Mouse (Mus musculus): ENCODE results near the gene Mis18bp1. TPM values are rescaled to one million over a fixed set of nuclear protein-coding genes. Genes with fewer than 3 reads are reported as not detected.
A peak's percentile ranks its signal among the peaks of the same experiment; 100 is the strongest.
"Not testable (repeated sequence)": the region's sequence is repeated elsewhere in the genome, so short reads cannot be mapped to it uniquely, and the experiment has no call there.

The Mis18bp1 gene
- total RNA-seq (2021), result under 1 TPM; 0.45 to 0.63 TPM

DNA sequence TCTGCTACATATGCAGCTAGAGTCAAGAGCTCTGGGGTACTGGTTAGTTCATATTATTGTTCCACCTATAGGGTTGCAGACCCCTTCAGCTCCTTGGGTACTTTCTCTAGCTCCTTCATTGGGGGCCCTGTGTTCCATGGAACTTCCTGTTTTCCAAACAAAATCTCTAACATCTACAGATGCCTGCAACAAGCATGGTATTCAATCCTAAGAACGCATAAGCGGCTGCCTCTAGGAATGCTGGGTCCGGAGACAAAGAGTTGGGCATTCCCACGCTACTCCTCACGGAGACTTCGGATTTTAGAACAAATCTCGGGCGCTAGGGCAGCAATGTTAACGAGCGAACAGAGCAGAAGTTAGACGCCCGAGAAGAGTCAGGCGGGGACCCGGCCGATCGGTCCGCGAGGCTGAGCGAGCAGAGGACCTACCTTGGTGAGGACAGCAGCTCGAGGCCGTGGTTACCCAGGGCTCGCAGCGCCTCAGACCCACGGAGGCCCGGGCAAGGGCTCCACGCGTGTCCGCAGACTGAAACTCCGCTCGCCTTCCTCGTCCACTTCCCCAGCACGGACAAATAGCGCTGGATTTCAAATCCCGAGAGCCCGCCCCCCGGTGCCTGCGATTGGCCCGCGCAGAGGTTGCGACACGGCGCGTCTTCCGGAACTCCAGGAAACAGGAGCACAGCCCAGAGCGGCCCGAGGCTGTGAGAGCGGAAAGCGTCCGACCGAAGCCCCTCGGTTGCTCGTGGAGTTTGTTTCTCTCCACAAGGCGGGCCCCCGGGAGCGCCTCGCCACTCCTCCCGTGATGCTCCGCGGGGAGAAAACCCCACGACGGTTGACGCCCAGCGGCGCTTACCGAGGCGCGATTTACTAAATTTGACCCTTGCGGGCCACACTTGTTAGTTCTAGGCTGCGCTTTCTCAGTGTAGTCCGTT, at the start of gene Mis18bp1:
Gene Mis18bp1 (minus strand): TSS at position 584 of the 931 bp plus-strand sequence.
- DNase-seq, result peak; percentile 90 to 93

GRCm38 (mm10) chr12:65216404-65216840, 44.0 kb upstream of the Mis18bp1 start:
- DNase-seq, result no peak

GRCm38 (mm10) chr12:65206431-65206830, 34.0 kb upstream of the Mis18bp1 start:
- no peak for DNase-seq

- DNase-seq, result no peak
Observed at GRCm38 (mm10) chr12:65201812-65202211, 29.4 kb upstream of the Mis18bp1 start.

GRCm38 (mm10) chr12:65194003-65194530, 21.7 kb upstream of the Mis18bp1 start:
- no peak for DNase-seq

DNA sequence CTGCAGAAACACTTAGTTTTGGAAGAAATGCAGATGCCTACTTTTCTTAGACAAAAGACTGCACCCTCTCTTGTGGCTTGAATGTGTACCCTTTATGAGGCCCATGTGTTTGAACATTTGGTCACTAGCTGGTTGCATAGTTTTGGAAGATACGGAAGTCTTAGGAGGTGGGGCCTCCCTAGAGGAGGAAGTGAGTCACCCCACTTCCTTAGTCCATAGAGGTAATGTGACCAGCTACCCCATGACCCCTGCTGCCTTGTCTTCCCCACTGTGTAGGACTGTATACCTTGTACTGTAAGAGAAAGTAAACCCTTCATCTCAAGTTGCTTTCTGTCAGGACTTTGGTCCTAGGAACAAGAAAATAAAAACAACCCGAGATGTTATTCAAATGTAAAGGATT, 16.8 kb upstream of the Mis18bp1 start:
- DNase-seq, result no peak

GRCm38 (mm10) chr12:65187365-65187764, 15.0 kb upstream of the Mis18bp1 start:
- no peak for DNase-seq

- DNase-seq, result no peak
Observed at GRCm38 (mm10) chr12:65173736-65174135, 1.3 kb upstream of the Mis18bp1 start.

- peak; percentile 30 for DNase-seq
Observed at GRCm38 (mm10) chr12:65172959-65173358, 555 bp upstream of the Mis18bp1 start.

- not testable (repeated sequence) for DNase-seq
Observed at GRCm38 (mm10) chr12:65136121-65136520, 36.3 kb downstream of the Mis18bp1 start.

- no peak for DNase-seq
Observed at GRCm38 (mm10) chr12:65119451-65119850, 53.0 kb downstream of the Mis18bp1 start.

DNA sequence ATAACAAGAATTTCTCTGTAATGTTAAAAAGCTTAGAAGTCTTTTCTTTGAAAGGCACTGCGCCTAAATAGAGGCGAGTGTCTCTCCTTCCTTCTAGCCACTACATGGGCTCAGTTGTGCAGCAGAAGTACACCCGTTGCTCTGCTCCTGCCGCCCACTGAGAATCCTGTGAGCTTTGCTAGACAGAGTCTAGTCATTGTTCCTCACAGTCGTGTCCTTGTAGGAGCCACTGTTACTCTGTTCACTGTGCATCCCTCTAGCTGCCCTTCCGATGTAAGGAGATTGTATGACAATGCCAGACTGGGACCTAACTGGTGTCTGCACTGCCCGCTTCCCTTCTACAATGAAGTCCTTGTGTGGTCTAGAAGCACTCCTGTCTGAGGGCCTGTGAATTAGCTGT, 53.4 kb downstream of the Mis18bp1 start:
- DNase-seq, result no peak

GRCm38 (mm10) chr12:65114978-65115377, 57.4 kb downstream of the Mis18bp1 start:
- DNase-seq, result not testable (repeated sequence)

GRCm38 (mm10) chr12:65113925-65114324, 58.5 kb downstream of the Mis18bp1 start:
- no peak for DNase-seq

- DNase-seq, result no peak
Observed at GRCm38 (mm10) chr12:65112811-65113210, 59.6 kb downstream of the Mis18bp1 start.

DNA sequence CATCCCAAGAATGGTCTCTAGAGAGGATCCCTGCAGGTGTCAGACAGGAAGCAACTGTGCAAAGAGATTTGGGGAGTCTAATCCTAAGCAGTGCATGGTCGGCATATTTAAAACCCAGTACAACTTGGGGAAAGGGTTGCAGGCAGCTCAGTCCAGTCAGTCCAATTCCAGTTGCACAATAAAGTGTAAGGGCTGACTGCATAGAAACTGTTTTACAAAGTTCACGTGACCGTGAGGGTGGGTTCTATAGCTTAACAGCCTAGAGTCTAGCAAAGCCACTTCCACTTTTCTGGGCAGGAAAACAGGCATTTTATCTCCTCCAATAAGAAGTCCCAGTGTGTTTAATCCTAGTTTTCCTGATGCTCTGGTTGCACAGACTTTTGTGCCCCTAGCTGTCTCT, 60.9 kb downstream of the Mis18bp1 start:
- DNase-seq, result no peak

DNA sequence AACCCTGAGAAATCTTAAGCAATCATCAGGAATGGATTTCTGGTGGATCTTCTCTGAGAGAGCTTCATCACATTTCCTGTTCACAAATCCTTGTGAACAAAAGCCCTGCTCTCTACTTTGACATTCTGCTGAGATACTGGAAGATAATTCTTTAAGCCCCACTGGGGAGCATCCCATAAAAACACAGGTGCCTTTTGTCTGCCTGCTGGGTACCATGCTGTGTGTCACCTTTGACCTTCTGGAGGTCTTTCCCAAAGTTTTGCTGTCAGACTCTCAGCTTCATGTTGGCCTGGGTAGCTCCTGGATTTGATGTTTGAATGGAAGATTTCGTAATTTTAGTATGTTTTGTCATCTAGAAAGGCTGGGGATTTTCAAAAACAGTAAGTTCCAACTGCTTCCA, 63.7 kb downstream of the Mis18bp1 start:
- no peak for DNase-seq

Other genes starting within 250 kb of the Mis18bp1 start
- gene Klhl28, start 207.1 kb downstream of the Mis18bp1 start, total RNA-seq (2021), result 10 to 100 TPM; 26.2 to 26.8 TPM
- gene Togaram1, start 206.8 kb downstream of the Mis18bp1 start, total RNA-seq (2021), result 10 to 100 TPM; 55.5 to 56.4 TPM
- gene Prpf39, start 136.3 kb downstream of the Mis18bp1 start, total RNA-seq (2021), result 10 to 100 TPM; 40.9 to 52.1 TPM
- gene Fkbp3, start 98.6 kb downstream of the Mis18bp1 start, total RNA-seq (2021), result 100 to 1,000 TPM; 149 to 157 TPM
- 10 to 100 TPM; 11.9 to 12.4 TPM for gene Fancm, start 97.0 kb downstream of the Mis18bp1 start, total RNA-seq (2021)
- under 1 TPM; 0.20 to 0.23 TPM for gene Wdr20rt, start 52.9 kb upstream of the Mis18bp1 start, total RNA-seq (2021)